Mouse (Mus musculus) heart, embryonic 10.5 days (tissue): ENCODE measurements around the gene Gm20388. TPM values are rescaled to one million over a fixed set of nuclear protein-coding genes. Genes with fewer than 3 reads are reported as not detected.

ENCODE experiments used
- DNase-seq: peaks from one replicate; pipeline ENCODE4 v3.0.0-alpha.2; 2017; ENCODE audit warnings: low spot score
- H3K27ac ChIP-seq: fragments of 300-500 bp; sonication (generic); 2 replicates; pipeline ENCODE4 v1.5.1; 2016; ENCODE audit warnings: mild to moderate bottlenecking
- H3K27me3 ChIP-seq: fragments of 300-500 bp; sonication (generic); 2 replicates; pipeline ENCODE4 v1.6.1; 2016; ENCODE audit warnings: mild to moderate bottlenecking; ENCODE audit not compliant: poor library complexity, insufficient read depth, severe bottlenecking
- H3K36me3 ChIP-seq: fragments of 300-500 bp; sonication (generic); 2 replicates; pipeline ENCODE4 v1.6.1; 2016; ENCODE audit warnings: mild to moderate bottlenecking, moderate library complexity
- H3K4me1 ChIP-seq: fragments of 300-500 bp; sonication (generic); 2 replicates; pipeline ENCODE4 v1.6.1; 2016; ENCODE audit warnings: mild to moderate bottlenecking
- H3K4me3 ChIP-seq: fragments of 300-500 bp; sonication (generic); 2 replicates; pipeline ENCODE4 v1.5.1; 2016; ENCODE audit warnings: mild to moderate bottlenecking, moderate library complexity
- H3K9me3 ChIP-seq: fragments of 300-500 bp; sonication (generic); 2 replicates; pipeline ENCODE4 v1.6.1; 2016; ENCODE audit warnings: mild to moderate bottlenecking, moderate library complexity
- WGBS: fragments of 180-500 bp; shearing (Covaris S2); methylation state at CpG from one replicate; pipeline ENCODE4 v1.1.7; 2016; 5-methylcytosine and 5-hydroxymethylcytosine counted together
- polyA plus RNA-seq: library from polyadenylated mRNA; unstranded; fragments of >200 nt; fragmentation: Nextera tagmentation; extraction: Ambion mirVana; gene quantifications from 2 replicates; pipeline ENCODE4 v1.2.1, GENCODE M21; 2016

Gene Gm20388
- polyA plus RNA-seq, 1 experiment from 2014 or later: 4.5 TPM

DNA sequence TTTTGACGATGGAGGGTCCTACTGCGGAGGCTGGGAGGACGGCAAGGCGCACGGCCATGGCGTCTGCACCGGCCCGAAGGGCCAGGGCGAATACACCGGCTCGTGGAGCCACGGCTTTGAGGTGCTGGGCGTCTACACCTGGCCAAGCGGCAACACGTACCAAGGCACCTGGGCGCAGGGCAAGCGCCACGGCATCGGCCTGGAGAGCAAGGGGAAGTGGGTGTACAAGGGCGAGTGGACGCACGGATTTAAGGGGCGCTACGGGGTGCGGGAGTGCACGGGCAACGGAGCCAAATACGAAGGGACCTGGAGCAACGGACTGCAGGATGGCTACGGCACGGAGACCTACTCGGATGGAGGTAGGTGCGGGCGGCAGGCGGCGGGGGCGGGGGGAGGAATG is 1820.0 kb downstream of the Gm20388 start:
- no peak for DNase-seq

DNA sequence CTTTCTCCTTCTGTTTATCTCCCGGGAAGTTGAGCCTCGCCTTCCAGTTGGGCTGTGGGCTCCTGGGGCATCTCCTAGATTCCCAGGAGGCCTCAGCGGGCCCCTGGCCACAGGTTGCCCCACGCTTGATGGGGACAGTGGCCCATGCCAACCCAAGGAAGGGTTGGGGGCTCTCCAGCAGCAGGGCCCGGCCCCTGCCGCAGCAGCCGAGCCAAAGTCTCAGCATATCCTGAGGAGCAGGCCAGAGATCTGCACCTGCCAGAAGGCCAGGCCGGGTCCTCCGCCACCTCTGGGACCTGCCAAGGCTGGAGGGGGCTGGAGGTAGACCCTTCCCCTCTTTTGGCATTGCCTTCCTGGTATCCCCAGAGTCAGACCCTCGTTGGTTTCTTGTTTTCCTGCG is 1820.4 kb downstream of the Gm20388 start:
- Histone ChIP-seq H3K27me3 (peaks cover 85% of the 10 kb centered on the region), H3K4me3 (peak overlapping the region; percentile 64), H3K9me3 (no peaks in the 10 kb centered on the region), H3K27ac (no peak overlapping the region), H3K4me1 (peaks cover 14% of the 10 kb centered on the region), H3K36me3 (no peaks in the 10 kb centered on the region)
- no peak for DNase-seq
- WGBS: 1% methylated on average over 11 of the region's 11 CpGs

More for the DNA sequence above, 1820.0 kb downstream of the Gm20388 start:
- peak overlapping the region; percentile 64 for H3K4me3 ChIP-seq
- H3K36me3 ChIP-seq: no peaks in the 10 kb centered on the region
- no peaks in the 10 kb centered on the region for H3K9me3 ChIP-seq
- peaks cover 89% of the 10 kb centered on the region for H3K27me3 ChIP-seq
- H3K27ac ChIP-seq: no peak overlapping the region
- peaks cover 14% of the 10 kb centered on the region for H3K4me1 ChIP-seq
- WGBS: under 1% methylated on average over 37 of the region's 37 CpGs

DNA sequence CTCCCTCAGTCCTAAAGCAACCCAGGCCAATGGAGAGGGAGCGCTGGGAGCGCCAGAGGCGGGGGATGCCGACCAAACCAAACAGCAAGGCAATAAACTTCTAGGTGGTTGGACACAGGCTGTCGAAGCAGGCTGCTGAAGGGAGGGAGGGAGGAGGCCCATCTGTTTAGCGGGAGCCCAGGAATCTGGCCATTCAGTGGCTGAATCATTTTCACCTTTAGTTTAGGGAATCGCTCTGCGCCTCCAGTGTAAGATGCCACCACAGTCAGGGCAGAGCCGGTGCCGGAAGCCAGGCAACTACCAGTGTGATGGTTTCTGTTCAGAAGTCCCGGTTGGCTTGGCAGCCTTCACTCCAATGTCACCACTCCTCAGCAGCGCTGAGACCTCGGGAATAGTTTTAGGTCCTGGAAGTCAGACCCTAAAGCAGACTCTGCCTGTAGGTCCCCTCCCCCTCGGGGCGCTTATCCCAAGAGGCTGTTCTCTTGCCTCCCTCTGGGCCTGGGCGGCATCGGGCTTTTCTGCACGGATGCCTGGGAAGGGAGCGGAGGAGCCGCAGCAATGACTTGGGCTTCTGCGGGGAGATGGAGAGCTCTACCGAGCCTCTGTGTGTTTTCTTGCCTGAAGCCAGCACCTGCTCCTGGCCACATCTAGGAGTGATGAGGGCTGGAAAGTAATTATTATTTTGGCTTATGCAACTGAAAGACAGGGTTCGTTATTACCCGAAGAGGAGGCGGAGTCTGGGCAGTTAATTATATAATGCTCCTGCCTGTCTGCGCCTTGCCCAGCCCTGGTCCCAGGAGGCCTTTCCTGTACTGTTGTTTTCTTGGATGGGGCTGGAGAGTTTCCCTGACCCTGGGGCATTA is 1821.1 kb downstream of the Gm20388 start:
- Histone ChIP-seq H3K36me3 (no peaks in the 10 kb centered on the region), H3K4me3 (no peak overlapping the region), H3K27me3 (peaks cover 88% of the 10 kb centered on the region), H3K9me3 (no peaks in the 10 kb centered on the region), H3K27ac (no peak overlapping the region), H3K4me1 (peaks cover 14% of the 10 kb centered on the region)
- 10% methylated on average over 26 of the region's 26 CpGs for WGBS
- no peak for DNase-seq

DNA sequence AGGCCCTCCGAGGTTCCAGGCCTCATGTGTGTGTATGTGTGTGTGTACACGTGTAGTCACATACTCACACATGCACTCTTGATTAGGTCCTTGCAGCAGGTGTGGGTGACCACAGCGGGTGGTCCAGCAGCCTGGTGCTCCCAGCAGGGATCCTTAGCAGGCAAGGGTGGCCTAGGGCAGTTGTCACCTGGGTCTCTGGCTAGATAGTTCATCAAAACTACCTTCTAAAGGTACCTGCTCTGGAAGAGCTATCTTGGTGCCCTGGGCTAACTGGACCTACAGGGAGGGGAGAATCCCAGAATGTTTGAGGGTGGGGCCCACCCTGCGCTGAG is 1821.7 kb downstream of the Gm20388 start:
- H3K9me3 ChIP-seq: no peaks in the 10 kb centered on the region
- H3K27me3 ChIP-seq: peaks cover 85% of the 10 kb centered on the region
- H3K36me3 ChIP-seq: no peaks in the 10 kb centered on the region
- no peak overlapping the region for H3K4me3 ChIP-seq
- no peak for DNase-seq
- no peak overlapping the region for H3K27ac ChIP-seq
- H3K4me1 ChIP-seq: peaks cover 14% of the 10 kb centered on the region
- 55% methylated on average over 4 of the region's 4 CpGs for WGBS

DNA sequence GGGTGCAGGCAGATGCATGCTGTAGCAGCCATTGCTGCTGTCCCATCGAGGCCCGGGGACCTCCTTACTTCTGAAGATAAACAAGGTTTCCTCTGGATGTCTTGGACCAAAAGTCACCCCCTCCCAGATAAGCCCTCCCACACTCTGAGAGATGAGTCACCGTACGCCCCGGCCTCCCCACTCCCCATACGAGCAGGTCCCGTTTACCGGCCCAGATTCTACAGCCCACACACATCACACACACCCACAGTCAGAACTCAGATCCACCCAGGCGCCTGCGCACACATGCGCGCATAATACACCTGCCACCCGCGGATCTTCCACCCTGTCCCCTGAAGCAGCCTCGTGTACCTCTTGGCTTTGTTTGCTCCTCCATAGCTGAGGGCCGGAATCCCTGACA is 1823.6 kb downstream of the Gm20388 start:
- WGBS: 86% methylated on average over 16 of the region's 16 CpGs
- no peaks in the 10 kb centered on the region for H3K36me3 ChIP-seq
- H3K27me3 ChIP-seq: peaks cover 76% of the 10 kb centered on the region
- peaks cover 14% of the 10 kb centered on the region for H3K4me1 ChIP-seq
- H3K9me3 ChIP-seq: no peaks in the 10 kb centered on the region
- H3K27ac ChIP-seq: no peak overlapping the region
- no peak for DNase-seq
- H3K4me3 ChIP-seq: no peak overlapping the region

DNA sequence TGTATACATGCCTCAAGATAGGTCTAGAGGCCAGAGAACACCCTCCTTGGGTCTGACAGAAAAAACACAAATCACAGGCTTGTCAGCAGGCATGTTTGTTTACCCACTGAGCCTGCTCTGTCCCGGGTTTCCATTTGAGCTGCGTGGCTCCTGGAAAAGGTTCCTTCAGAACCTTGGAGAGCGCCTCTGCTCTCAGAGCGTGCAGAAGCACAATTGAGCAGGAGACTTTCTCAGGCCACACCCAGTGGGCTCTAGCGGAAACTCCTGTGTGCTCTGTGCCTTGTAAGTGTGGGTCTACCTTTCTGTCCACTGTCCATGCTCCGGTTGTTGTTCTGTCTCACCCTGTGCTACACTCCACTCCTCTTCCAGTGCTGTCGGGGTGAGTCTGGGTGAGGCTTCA is 1825.6 kb downstream of the Gm20388 start:
- peak; percentile 85 for DNase-seq
- H3K27me3 ChIP-seq: peaks cover 66% of the 10 kb centered on the region
- H3K27ac ChIP-seq: no peak overlapping the region
- WGBS: 11% methylated on average over 7 of the region's 7 CpGs
- H3K9me3 ChIP-seq: no peaks in the 10 kb centered on the region
- no peaks in the 10 kb centered on the region for H3K36me3 ChIP-seq
- no peak overlapping the region for H3K4me3 ChIP-seq
- peaks cover 2% of the 10 kb centered on the region; the same call in 1 of the 2 replicates for H3K4me1 ChIP-seq

DNA sequence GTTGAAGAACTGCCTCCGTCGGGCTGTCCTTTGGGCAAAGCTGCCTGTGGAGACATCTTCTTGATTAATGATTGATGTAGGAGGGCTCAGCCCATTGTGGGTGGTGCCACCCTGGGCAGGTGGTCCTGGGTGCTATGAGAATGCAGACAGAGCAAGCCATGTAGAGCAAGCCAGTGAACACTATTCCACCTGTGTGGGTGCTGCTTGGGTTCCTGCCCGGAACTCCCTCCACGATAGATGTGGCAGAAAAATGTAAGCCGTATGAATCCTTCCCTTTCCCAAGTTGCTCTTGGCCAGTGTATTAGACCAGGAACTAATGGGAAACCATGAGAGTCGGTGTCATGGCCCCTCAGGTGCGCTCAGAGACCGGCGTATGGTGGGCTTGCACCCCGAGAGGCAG is 1830.1 kb downstream of the Gm20388 start:
- Histone ChIP-seq H3K4me1 (no peaks in the 10 kb centered on the region), H3K27me3 (peaks cover 55% of the 10 kb centered on the region), H3K36me3 (no peaks in the 10 kb centered on the region), H3K27ac (no peak overlapping the region), H3K4me3 (no peak overlapping the region), H3K9me3 (no peaks in the 10 kb centered on the region)
- DNase-seq: no peak
- 82% methylated on average over 10 of the region's 10 CpGs for WGBS

DNA sequence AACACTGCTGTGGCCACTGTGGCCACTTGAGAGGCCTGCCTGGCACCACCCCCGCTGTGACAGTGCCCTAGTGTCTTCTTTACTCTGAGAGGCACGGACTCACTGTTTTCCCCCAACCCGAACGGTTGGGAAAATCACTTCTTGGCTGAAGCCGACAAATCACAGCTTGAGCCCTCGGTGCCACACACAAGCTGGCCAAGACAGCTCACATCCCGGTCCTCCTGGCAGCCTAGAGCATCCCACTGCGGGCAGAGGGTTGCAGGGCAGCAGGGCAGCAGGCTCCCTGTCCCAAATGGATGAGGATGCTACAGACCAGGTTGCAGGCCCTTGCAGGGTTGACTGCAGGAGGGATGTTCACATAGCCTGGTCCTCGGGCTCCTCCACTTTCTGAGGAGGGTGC is 1838.9 kb downstream of the Gm20388 start:
- Histone ChIP-seq H3K9me3 (peaks cover 5% of the 10 kb centered on the region; the same call in 1 of the 2 replicates), H3K4me3 (no peak overlapping the region), H3K4me1 (no peaks in the 10 kb centered on the region), H3K27ac (no peak overlapping the region), H3K36me3 (no peaks in the 10 kb centered on the region), H3K27me3 (peaks cover 60% of the 10 kb centered on the region)
- no peak for DNase-seq
- WGBS: 74% methylated on average over 9 of the region's 9 CpGs

DNA sequence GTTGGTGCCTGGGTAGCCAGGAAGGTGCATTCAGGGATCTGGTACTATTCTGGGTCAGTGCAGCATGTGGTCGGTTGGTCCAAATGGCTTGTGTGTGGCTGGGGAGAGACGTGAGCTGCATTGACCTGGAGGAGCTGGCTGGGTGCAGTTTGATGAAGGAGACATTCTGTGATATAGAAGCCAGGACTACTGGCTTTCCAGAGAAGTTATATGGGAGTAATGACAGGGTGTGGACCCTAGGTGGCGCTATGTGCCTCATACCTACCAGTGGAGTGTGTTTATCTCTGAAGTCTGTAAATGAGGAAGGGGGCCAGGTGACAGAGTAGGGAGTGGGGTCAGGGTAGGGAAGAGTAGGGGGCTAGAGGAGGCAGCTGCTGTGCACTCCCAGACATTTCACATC is 1839.9 kb downstream of the Gm20388 start:
- H3K27me3 ChIP-seq: peaks cover 69% of the 10 kb centered on the region
- H3K4me1 ChIP-seq: no peaks in the 10 kb centered on the region
- DNase-seq: no peak
- no peak overlapping the region for H3K27ac ChIP-seq
- no peak overlapping the region for H3K4me3 ChIP-seq
- H3K36me3 ChIP-seq: no peaks in the 10 kb centered on the region
- WGBS: 36% methylated on average over 3 of the region's 3 CpGs
- H3K9me3 ChIP-seq: peaks cover 5% of the 10 kb centered on the region; the same call in 1 of the 2 replicates

DNA sequence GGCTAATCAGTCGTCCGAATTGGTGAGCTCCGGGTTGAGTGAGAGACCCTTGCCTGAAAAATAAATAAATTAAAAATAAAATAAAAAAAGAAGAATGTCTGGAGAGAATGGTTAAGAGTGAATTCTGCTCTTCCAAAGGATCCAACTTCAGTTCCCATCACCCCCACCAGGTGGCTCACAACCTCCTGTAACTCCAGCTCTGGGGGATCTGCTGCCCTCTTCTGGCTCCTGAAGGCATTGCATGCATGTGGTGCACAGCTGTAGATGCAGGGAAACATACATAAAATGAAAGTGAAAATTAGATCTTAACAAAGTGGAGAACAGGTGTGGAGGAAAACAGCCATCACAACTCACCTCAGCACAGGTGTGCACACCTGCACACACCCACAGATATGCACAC is 1840.8 kb downstream of the Gm20388 start:
- no peaks in the 10 kb centered on the region for H3K4me1 ChIP-seq
- peaks cover 5% of the 10 kb centered on the region; the same call in 1 of the 2 replicates for H3K9me3 ChIP-seq
- no peak overlapping the region for H3K4me3 ChIP-seq
- no peak overlapping the region for H3K27ac ChIP-seq
- WGBS: 18% methylated on average over 3 of the region's 3 CpGs
- H3K27me3 ChIP-seq: peaks cover 66% of the 10 kb centered on the region
- DNase-seq: no peak
- H3K36me3 ChIP-seq: no peaks in the 10 kb centered on the region

DNA sequence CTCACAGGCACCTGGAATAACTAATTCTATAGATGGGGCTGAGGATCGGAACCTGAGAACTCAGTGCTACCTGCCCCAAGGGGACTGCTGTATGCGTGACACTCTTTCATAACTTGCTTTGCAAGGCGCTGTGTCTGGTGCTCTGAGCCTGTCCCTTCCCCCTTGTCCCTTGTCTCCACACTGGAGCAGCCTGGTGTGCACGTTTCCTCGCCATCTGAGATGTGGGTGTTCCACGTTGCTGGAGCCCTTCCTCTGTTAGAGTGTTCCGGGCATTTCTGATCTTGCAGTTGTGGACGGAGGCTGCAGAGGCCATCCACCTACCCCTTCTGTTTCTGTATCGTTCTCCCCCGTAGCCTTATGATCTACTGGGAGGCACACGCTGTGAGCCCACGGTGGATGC is 1847.8 kb downstream of the Gm20388 start:
- WGBS: 60% methylated on average over 12 of the region's 12 CpGs
- no peaks in the 10 kb centered on the region for H3K36me3 ChIP-seq
- peaks cover 5% of the 10 kb centered on the region; the same call in 1 of the 2 replicates for H3K4me1 ChIP-seq
- H3K27ac ChIP-seq: no peak overlapping the region
- no peak for DNase-seq
- peaks cover 45% of the 10 kb centered on the region for H3K27me3 ChIP-seq
- H3K9me3 ChIP-seq: no peaks in the 10 kb centered on the region
- no peak overlapping the region for H3K4me3 ChIP-seq

DNA sequence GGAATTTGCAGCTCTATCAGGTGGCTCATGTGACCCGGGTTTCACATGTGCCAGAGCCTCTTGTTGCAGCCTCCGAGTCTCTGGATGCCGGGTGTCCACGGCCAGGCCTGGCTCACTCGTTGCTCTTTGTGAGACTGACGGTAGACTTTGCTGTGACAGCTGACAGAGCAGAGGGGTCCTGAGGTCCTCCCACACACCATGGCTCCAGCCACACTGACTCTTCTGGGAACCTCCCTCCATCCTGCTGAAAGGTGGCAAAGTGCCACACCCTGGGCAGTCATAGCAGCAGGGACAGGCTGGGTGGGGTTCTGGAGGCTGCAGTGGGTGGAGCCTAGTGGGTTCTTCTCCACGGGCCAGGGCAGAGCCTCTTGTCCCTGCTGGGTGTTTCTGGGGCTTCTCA is 1849.8 kb downstream of the Gm20388 start:
- Histone ChIP-seq H3K27ac (no peak overlapping the region), H3K9me3 (no peaks in the 10 kb centered on the region), H3K36me3 (no peaks in the 10 kb centered on the region), H3K4me1 (peaks cover 5% of the 10 kb centered on the region; the same call in 1 of the 2 replicates), H3K27me3 (peaks cover 27% of the 10 kb centered on the region; the same call in 1 of the 2 replicates), H3K4me3 (no peak overlapping the region)
- 62% methylated on average over 7 of the region's 7 CpGs for WGBS
- no peak for DNase-seq

DNA sequence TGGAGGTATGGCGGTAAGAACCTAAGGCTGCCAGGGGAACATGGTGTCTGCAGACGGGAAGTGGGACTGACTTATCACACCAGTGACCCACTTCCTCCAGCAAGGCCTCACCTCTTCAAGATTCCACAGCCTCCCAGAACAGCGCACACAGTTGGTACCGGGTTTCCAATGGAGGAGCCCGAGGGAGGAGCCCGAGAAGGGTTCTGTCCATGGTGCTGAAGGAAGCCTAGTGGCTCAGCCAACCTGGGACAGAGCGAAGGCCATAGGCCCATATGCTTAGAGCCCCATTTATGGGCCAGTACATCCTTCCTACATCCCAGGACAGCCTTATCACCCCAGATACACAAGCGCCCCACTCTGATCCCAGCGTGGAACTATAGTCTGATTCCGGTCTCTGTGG is 1850.8 kb downstream of the Gm20388 start:
- H3K36me3 ChIP-seq: no peaks in the 10 kb centered on the region
- no peaks in the 10 kb centered on the region for H3K9me3 ChIP-seq
- no peak overlapping the region for H3K4me3 ChIP-seq
- DNase-seq: peak; percentile 82
- 23% methylated on average over 10 of the region's 10 CpGs for WGBS
- no peak overlapping the region for H3K27ac ChIP-seq
- H3K27me3 ChIP-seq: peaks cover 22% of the 10 kb centered on the region; the same call in 1 of the 2 replicates
- peaks cover 5% of the 10 kb centered on the region; the same call in 1 of the 2 replicates for H3K4me1 ChIP-seq
